Mouse (Mus musculus) embryonic facial prominence, embryonic 10.5 days (tissue): ENCODE data around the gene E130308A19Rik. TPM values are rescaled to one million over a fixed set of nuclear protein-coding genes. Genes with fewer than 3 reads are reported as not detected.

Experiments used
- DNase-seq: peaks from one replicate; pipeline ENCODE4 v3.0.0-alpha.2; 2017; ENCODE audit warnings: low spot score
- H3K27ac ChIP-seq: fragments of 300-500 bp; sonication (generic); replicated peaks from 2 replicates; pipeline ENCODE4 v1.5.1; 2016; ENCODE audit warnings: mild to moderate bottlenecking
- H3K27me3 ChIP-seq: fragments of 300-500 bp; sonication (generic); replicated peaks from 2 replicates; pipeline ENCODE4 v1.6.1; 2016; ENCODE audit warnings: low read depth, mild to moderate bottlenecking; ENCODE audit not compliant: poor library complexity, severe bottlenecking
- H3K36me3 ChIP-seq: fragments of 300-500 bp; sonication (generic); replicated peaks from 2 replicates; pipeline ENCODE4 v1.6.1; 2016; ENCODE audit warnings: mild to moderate bottlenecking, moderate library complexity
- H3K4me1 ChIP-seq: fragments of 300-500 bp; sonication (generic); 2 replicates; pipeline ENCODE4 v1.6.1; 2016
- H3K4me3 ChIP-seq: fragments of 300-500 bp; sonication (generic); 2 replicates; pipeline ENCODE4 v1.5.1; 2016; ENCODE audit warnings: mild to moderate bottlenecking, moderate library complexity
- H3K9me3 ChIP-seq: fragments of 300-500 bp; sonication (generic); 2 replicates; pipeline ENCODE4 v1.6.1; 2016; ENCODE audit warnings: mild to moderate bottlenecking
- WGBS: fragments of 180-500 bp; shearing (Covaris S2); methylation state at CpG from one replicate; pipeline ENCODE4 v1.1.7; 2016; 5-methylcytosine and 5-hydroxymethylcytosine counted together
- polyA plus RNA-seq: library from polyadenylated mRNA; unstranded; fragments of >200 nt; fragmentation: Nextera tagmentation; extraction: Ambion mirVana; gene quantifications from 2 replicates; pipeline ENCODE4 v1.2.1, GENCODE M21; 2016

The E130308A19Rik gene
- polyA plus RNA-seq, 1 experiment from 2014 or later = 41.1 TPM

- no peak overlapping the region for H3K27ac ChIP-seq
- DNase-seq = no peak
- 86% methylated on average over 2 of the region's 2 CpGs for WGBS
These were observed 44.0 kb downstream of the E130308A19Rik start for GRCm38 (mm10) chr4:59670015-59670414.

GRCm38 (mm10) chr4:59673423-59674117 lies 47.6 kb downstream of the E130308A19Rik start:
- DNase-seq = no peak
- WGBS = 81% methylated on average over 2 of the region's 2 CpGs
- Histone ChIP-seq H3K27me3 (no peaks in the 10 kb centered on the region), H3K36me3 (no peaks in the 10 kb centered on the region), H3K4me1 (no peaks in the 10 kb centered on the region), H3K4me3 (no peak overlapping the region), H3K27ac (no peak overlapping the region), H3K9me3 (no peaks in the 10 kb centered on the region)

More at GRCm38 (mm10) chr4:59670015-59670414, 44.0 kb downstream of the E130308A19Rik start:
- Histone ChIP-seq H3K4me3 (no peak overlapping the region), H3K4me1 (peaks cover 15% of the 10 kb centered on the region), H3K36me3 (no peaks in the 10 kb centered on the region), H3K27me3 (no peaks in the 10 kb centered on the region), H3K9me3 (no peaks in the 10 kb centered on the region)

GRCm38 (mm10) chr4:59674929-59675679 lies 49.1 kb downstream of the E130308A19Rik start:
- WGBS = 84% methylated on average over 8 of the region's 8 CpGs
- H3K27ac ChIP-seq = no peak overlapping the region

GRCm38 (mm10) chr4:59675699-59676098 lies 49.7 kb downstream of the E130308A19Rik start:
- peaks cover 3% of the 10 kb centered on the region; the same call in 1 of the 2 replicates for H3K4me1 ChIP-seq
- no peaks in the 10 kb centered on the region for H3K27me3 ChIP-seq
- H3K4me3 ChIP-seq = no peak overlapping the region
- DNase-seq = no peak
- no peaks in the 10 kb centered on the region for H3K36me3 ChIP-seq
- H3K9me3 ChIP-seq = no peaks in the 10 kb centered on the region
- WGBS = 87% methylated on average over 3 of the region's 3 CpGs
- H3K27ac ChIP-seq = no peak overlapping the region

More at GRCm38 (mm10) chr4:59674929-59675679, 49.1 kb downstream of the E130308A19Rik start:
- Histone ChIP-seq H3K36me3 (no peaks in the 10 kb centered on the region), H3K9me3 (no peaks in the 10 kb centered on the region), H3K27me3 (no peaks in the 10 kb centered on the region), H3K4me3 (no peak overlapping the region), H3K4me1 (no peaks in the 10 kb centered on the region)
- no peak for DNase-seq

GRCm38 (mm10) chr4:59681383-59681782 lies 55.4 kb downstream of the E130308A19Rik start:
- peaks cover 6% of the 10 kb centered on the region for H3K4me1 ChIP-seq
- H3K27me3 ChIP-seq = no peaks in the 10 kb centered on the region
- H3K36me3 ChIP-seq = no peaks in the 10 kb centered on the region
- H3K27ac ChIP-seq = no peak overlapping the region
- H3K4me3 ChIP-seq = no peak overlapping the region
- 87% methylated on average over 1 of the region's 1 CpGs for WGBS
- H3K9me3 ChIP-seq = no peaks in the 10 kb centered on the region
- DNase-seq = no peak

- WGBS = 88% methylated on average over 3 of the region's 3 CpGs
- peaks cover 6% of the 10 kb centered on the region for H3K4me1 ChIP-seq
- H3K27me3 ChIP-seq = no peaks in the 10 kb centered on the region
- no peak overlapping the region for H3K27ac ChIP-seq
- DNase-seq = no peak
- no peaks in the 10 kb centered on the region for H3K9me3 ChIP-seq
- H3K36me3 ChIP-seq = no peaks in the 10 kb centered on the region; the same call in 1 of the 2 replicates
- H3K4me3 ChIP-seq = no peak overlapping the region
These were observed 56.5 kb downstream of the E130308A19Rik start for GRCm38 (mm10) chr4:59682491-59682890.

- Histone ChIP-seq H3K27me3 (no peaks in the 10 kb centered on the region), H3K36me3 (no peaks in the 10 kb centered on the region; the same call in 1 of the 2 replicates), H3K4me3 (no peak overlapping the region), H3K27ac (no peak overlapping the region), H3K9me3 (no peaks in the 10 kb centered on the region), H3K4me1 (peaks cover 6% of the 10 kb centered on the region)
- 87% methylated on average over 10 of the region's 10 CpGs for WGBS
- no peak for DNase-seq
These were observed 56.9 kb downstream of the E130308A19Rik start for GRCm38 (mm10) chr4:59682950-59683349.

GRCm38 (mm10) chr4:59684306-59684705 lies 58.3 kb downstream of the E130308A19Rik start:
- no peaks in the 10 kb centered on the region for H3K27me3 ChIP-seq
- no peaks in the 10 kb centered on the region for H3K9me3 ChIP-seq
- no peaks in the 10 kb centered on the region; the same call in 1 of the 2 replicates for H3K36me3 ChIP-seq
- no peak overlapping the region for H3K27ac ChIP-seq
- H3K4me1 ChIP-seq = peaks cover 7% of the 10 kb centered on the region
- DNase-seq = no peak
- no peak overlapping the region for H3K4me3 ChIP-seq
- 93% methylated on average over 4 of the region's 4 CpGs for WGBS

- no peak for DNase-seq
- H3K36me3 ChIP-seq = peaks cover 14% of the 10 kb centered on the region
- WGBS = 84% methylated on average over 4 of the region's 4 CpGs
- H3K27ac ChIP-seq = no peak overlapping the region
- no peak overlapping the region for H3K4me3 ChIP-seq
- no peaks in the 10 kb centered on the region for H3K27me3 ChIP-seq
- peaks cover 8% of the 10 kb centered on the region for H3K4me1 ChIP-seq
- no peaks in the 10 kb centered on the region for H3K9me3 ChIP-seq
These were observed 60.7 kb downstream of the E130308A19Rik start for GRCm38 (mm10) chr4:59686716-59687115.

GRCm38 (mm10) chr4:59689055-59689454 lies 63.0 kb downstream of the E130308A19Rik start:
- no peak overlapping the region; the same call in 1 of the 2 replicates for H3K27ac ChIP-seq
- H3K4me3 ChIP-seq = no peak overlapping the region
- peaks cover 14% of the 10 kb centered on the region for H3K36me3 ChIP-seq
- 0 out of 2 replicates have a peak, but pooled peaks cover 5% of the 10 kb centered on the region for H3K4me1 ChIP-seq
- H3K9me3 ChIP-seq = no peaks in the 10 kb centered on the region
- 88% methylated on average over 4 of the region's 4 CpGs for WGBS
- DNase-seq = no peak
- H3K27me3 ChIP-seq = no peaks in the 10 kb centered on the region

- DNase-seq = no peak
- H3K4me3 ChIP-seq = no peak overlapping the region
- H3K9me3 ChIP-seq = no peaks in the 10 kb centered on the region
- H3K27ac ChIP-seq = no peak overlapping the region; the same call in 1 of the 2 replicates
- H3K4me1 ChIP-seq = 0 out of 2 replicates have a peak, but pooled peaks cover 5% of the 10 kb centered on the region
- H3K36me3 ChIP-seq = peaks cover 17% of the 10 kb centered on the region
- 78% methylated on average over 4 of the region's 4 CpGs for WGBS
- H3K27me3 ChIP-seq = no peaks in the 10 kb centered on the region
These were observed 64.1 kb downstream of the E130308A19Rik start for GRCm38 (mm10) chr4:59690145-59690544.

GRCm38 (mm10) chr4:59696846-59697245 lies 70.8 kb downstream of the E130308A19Rik start:
- DNase-seq = no peak
- no peaks in the 10 kb centered on the region for H3K27me3 ChIP-seq
- 0 out of 2 replicates have a peak, but pooled peaks cover 4% of the 10 kb centered on the region for H3K4me1 ChIP-seq
- H3K4me3 ChIP-seq = no peak overlapping the region
- H3K36me3 ChIP-seq = 0 out of 2 replicates have a peak, but pooled peaks cover 3% of the 10 kb centered on the region
- no peaks in the 10 kb centered on the region for H3K9me3 ChIP-seq
- H3K27ac ChIP-seq = no peak overlapping the region
- 87% methylated on average over 3 of the region's 3 CpGs for WGBS
